Mouse (Mus musculus): Measurements from ENCODE around the gene Srgap1.

The Srgap1 gene

DNA sequence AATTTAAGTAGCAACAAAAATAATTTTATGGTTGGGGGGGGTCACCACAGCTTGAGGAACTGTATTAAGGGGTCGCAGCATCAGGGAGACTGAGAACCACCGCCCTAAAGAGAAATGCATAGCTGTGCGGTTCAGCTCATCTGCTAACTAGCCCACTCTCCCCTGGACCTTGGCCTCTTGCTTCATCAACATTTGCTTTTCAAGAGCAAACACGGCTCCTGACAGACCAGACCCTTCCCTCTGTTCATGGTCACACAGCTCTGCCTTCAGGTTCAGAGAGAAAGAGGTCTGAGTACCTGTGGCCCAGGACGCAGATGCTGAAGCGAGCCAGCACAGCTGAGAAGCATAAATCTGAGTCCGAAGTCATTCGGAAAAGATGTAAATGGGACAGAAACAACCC, 29.4 kb downstream of the Srgap1 start:
- no peak for DNase-seq (ENCODE audit: extremely low spot score, low read depth, low spot score)

DNA sequence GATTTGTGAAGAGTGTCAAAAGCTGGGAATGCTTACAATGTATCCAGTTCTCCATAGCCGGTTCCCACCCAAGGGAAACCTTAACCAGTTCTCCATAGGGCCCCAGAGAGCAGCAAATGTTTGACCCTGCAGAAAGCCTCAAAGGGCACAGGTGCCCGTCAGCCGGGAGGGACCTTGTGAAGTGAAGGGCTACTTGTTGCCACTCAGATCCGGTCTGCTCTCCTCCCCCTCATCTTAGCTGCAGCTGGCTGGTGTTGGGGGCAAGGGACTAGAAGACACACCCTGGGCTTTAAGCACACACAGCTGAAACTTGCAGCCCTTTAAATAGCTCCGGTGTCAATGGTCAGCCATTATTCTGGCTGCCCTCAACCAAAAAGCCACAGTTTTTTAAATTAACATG, 30.1 kb downstream of the Srgap1 start:
- no peak for DNase-seq (ENCODE audit: extremely low spot score, low read depth, low spot score)

DNA sequence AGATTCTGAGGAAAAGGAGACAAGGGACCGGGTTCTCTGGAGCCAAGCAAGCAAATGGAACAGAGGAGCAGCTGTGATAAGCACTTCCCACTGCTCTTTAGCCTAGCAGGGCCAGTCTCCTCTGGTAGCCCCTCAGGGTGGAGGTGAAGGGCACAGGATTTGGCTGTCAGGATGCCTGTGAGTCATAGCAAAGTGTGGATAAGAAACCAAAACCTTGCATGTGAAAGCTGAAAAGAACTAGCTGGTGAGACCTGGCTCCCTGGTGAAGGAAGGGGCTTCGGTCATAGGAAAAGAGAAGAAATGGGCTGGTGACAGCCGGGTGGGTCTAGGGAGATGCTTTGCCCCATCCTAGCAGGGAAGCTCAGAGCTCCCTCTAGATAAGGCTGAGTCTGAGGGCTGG, 30.5 kb downstream of the Srgap1 start:
- DNase-seq (ENCODE audit: extremely low spot score, low read depth, low spot score): no peak

DNA sequence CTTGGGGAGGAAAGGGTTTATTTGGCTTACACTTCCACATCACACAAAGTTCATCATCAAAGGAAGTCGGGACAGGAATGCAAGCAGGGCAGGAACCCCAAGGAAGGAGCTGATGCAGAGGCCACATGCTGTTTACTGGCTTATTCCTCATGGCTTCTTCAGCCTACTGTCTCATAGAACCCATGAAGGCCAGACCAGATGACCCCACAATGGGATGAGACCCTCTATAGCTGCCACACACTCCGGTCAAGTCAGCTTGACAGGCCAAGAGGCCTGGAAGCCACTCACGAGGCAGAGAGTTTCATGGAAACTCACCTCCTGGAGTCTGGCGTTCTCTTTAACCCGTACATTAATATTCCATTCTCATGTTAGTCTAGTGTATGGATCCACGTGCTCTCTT, 34.8 kb downstream of the Srgap1 start:
- no peak for DNase-seq (ENCODE audit: extremely low spot score, low read depth, low spot score)

DNA sequence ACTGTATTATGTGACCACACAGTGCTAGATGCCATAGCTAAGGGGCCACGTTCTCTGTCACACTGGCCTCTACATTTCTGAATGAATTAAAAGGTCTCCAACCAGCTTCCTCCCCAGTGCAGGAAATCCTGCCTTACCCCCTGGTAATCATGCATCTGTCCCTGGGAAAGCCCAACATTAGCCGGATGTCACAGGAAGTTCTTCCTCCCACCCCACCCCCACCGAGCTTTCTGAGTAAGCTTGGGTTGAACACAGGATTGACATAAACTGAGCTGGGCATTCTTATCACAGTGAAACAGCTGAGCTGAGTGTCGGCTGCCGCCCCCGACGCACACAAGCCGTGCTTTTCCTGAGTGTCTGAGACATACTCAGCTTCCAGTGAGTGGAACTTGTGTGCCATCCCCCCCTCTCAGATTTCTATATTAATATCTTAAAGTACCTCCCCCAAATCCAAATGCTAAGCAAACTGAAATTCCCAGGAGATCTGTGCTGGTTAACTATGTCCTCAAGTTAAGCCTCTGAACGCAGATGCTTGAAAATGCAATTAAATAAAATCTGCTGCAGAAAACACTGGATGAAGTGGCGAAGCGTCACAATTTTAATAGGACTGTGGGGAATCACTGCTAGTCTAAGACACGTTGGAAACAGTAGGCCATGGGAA, 38.3 kb downstream of the Srgap1 start:
- DNase-seq (ENCODE audit: extremely low spot score, low read depth, low spot score): no peak

DNA sequence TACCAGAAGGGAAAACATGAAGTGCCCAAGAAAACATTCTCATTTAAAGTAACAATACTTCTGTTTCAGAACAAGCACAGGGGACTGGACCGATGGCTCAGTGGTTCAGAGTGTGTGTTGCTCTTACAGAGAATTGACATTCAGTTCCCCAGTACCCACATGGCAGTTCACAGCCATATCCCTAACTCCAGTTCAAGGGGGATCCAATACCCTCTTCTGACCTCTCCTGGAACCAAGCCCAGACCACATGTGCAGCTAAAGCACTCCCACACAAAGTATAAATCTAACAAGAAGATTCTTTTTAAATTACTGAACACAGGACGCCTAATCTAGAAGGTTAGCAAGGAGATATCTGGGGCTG, 38.8 kb downstream of the Srgap1 start:
- no peak for DNase-seq (ENCODE audit: extremely low spot score, low read depth, low spot score)

DNA sequence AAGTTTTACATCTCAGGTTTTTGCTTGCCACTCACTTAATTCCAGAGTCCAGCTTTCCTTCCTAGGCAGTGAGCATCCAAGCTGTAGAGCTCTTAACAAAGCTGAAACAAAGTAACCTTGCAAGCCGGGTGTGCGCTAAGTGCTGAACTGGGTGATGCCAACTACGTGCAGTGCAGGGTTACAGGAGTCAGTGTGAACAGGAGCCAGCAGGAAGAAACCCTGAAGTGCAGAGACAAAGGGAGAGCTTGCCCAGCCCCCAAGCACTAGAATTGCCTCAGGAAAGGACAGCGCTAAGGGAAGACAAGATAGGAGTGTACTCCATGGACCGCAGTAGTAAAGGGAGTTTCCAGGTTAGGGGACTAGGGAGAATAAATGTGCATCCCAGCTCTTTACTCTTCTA, 40.5 kb downstream of the Srgap1 start:
- DNase-seq (ENCODE audit: extremely low spot score, low read depth, low spot score): no peak

DNA sequence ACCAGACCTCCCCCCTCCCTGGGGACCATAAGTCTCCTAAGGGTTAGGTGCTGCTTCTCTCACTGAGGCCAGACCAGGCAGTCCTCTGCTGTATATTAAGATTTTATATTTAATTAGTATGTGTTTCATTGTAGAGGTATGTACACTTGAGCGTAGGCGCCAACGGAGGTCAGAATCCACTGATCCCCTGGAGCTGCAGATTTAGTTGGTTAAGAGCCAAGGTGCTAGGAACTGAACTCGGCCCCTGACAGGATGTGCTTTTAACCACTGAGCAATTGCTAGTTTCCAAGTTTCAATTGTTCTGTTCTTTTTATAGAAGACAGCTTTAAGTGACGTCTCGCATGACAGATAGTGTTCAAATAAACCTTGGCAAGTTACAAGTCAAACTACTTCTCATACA, 41.0 kb downstream of the Srgap1 start:
- no peak for DNase-seq (ENCODE audit: extremely low spot score, low read depth, low spot score)

DNA sequence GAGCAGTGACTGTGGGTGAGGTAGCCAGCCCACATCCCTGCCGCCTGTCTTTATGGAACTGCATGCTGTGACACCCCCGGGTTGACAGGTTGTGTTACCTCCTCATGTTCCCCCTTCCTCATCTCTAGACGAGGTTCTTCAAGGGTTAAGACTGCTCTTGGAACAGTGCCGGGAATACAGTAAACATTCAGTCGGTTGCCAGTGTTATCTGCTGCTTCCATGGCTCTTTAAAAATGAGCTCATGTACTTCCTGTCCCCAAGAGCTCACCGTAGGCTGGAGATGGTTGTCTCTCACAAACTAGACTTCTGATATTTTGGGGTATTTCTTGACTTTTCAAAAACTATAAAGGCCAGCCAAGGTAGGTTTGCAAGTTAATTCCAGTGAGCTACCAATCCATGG, 41.6 kb downstream of the Srgap1 start:
- DNase-seq (ENCODE audit: extremely low spot score, low read depth, low spot score): no peak

DNA sequence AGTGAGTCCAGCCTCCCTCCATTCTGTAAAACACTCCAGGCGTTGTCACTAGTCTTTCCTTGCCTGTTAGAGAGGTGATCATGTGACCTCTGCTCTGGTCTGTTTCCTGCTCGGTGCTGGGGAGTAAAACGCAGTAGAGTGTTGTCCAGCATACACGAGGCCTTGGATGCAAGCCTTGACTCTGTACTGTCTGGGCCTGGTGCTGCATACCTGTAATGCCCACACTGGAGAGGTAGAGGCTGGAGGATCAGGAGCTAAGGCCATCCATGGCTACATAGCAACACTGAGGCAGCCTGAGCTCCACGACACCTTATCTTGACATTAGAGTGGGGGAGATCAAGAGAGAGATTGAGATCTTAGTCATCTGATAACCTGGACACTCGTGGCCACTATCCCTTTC, 44.2 kb downstream of the Srgap1 start:
- no peak for DNase-seq (ENCODE audit: extremely low spot score, low read depth, low spot score)

DNA sequence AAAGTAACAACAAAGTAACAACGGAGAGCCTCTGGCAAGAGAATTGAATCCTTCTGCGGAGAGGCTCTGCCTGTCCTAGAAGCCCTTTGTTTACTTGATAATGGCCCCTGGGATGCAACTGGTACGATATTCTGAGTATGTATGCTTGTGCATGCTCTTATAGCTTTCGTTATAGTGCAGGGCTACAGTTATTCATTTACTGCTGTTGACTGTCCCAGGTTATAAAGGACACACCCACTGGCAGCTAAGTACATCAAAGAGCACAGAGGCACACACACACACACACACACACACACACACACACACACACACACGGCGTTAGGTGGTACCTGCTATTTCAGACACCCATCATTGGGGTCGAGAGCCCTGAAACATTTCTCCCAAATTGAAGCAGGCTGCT, 48.3 kb downstream of the Srgap1 start:
- DNase-seq (ENCODE audit: extremely low spot score, low read depth, low spot score): no peak

DNA sequence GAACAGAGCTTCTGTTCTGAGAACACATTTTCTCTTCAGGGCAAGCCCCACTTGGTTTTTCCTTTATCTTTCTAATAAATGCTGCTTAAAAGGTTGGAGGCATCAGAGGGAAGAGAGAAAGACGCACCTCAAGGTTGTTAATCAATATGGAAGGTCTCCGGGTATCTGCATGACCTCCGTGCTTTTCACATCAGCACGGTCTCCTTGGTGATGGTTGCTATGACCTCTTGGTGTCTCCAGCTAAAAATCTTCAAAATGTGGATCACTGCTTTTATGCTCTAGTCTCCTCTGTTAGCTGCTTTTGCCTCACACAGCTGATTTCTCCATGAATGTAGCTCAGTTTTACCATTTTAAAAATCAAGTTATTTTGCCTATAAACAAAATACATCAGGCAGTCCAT, 50.6 kb downstream of the Srgap1 start:
- no peak for DNase-seq (ENCODE audit: extremely low spot score, low read depth, low spot score)

DNA sequence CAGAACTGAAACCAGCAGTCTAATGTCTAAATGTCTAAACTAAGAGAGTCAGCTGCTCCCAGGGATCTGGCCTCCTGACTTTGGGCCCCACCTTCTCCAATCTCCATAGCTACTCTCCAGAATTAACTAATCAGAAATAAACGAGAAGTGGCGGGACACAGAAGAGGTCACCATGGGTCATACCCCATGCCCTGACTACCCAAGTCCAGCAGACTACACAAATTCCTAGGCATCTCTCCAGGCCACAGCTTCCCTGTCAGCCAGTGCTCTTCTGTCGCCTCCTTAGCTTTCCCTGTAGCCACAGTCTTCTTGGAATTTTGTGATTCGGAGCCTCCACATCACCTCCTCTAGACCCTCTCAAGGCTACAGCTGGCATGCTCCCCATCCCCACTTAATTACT, 51.7 kb downstream of the Srgap1 start:
- DNase-seq (ENCODE audit: extremely low spot score, low read depth, low spot score): no peak

DNA sequence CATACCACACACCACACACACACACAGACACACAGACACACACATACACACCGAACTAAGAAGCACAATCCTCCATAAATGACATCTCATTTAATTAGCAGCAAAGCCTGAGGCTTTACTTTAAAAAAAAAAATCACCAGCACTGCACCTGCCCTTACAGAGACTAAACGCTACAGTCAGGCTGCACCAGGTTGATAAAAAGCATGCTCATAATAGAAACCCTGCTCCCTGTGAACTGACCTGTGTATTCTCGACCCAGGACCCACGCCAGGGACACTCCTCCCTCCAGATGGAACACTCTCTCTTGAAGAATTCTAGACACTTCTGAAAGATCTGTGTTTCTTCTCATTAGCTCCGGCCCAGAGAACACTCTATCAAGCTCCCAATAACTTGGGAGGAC, 52.5 kb downstream of the Srgap1 start:
- DNase-seq (ENCODE audit: extremely low spot score, low read depth, low spot score): no peak

DNA sequence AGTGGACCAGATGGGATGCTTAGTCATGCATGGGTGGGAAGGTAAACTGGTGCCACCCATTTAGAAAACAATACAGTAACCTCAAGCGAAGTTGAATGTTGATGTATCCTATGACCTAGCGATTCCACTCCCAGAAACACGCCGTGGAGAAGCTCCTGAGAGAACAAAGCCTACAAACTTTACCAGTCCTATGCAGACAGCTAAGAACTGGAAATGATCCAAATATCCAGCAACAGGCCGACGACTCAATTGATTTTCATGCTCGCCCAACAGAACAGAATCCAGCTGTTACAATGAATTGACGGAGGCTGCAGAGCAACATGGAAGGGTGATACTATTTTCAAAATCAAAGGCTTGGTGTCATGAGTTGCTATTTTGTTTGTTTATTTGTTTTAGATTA, 54.5 kb downstream of the Srgap1 start:
- DNase-seq (ENCODE audit: extremely low spot score, low read depth, low spot score): no peak

DNA sequence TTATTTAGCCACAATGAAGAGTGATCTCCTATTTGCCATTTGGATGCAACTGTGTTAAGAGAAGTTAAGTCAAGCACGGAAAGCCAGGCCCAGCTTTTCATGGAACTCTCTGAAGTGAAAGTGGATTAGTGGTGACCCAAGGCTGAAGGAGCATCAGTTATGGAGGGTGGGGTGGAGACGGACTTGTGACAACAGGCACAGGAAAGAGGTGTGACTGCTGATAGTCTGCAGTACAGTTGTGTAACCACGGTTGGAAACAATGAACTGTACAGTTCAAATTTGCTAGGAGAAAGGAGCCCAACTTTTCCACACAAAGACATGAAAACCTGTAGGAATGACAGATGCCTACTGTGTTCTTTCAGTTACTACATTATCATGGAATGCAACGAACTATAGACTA, 60.1 kb downstream of the Srgap1 start:
- DNase-seq (ENCODE audit: extremely low spot score, low read depth, low spot score): no peak

DNA sequence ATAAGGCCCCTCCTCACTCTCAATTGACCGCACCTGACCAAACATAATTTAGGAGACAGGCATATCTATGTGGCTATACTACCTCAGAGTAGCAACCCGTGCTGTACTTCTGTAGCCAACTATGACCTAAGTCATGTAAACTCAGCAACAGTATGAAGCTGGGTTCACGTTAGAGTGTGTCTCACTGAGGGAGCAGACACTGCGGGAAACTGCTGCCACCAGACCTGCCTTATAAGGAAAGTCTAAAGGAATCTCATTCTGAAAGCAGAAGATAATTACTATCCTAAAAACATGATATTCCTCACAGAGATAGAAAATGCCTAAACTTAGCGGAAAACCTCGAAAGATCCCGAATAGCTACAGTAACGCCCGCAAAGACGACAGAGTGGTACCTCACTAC, 62.2 kb downstream of the Srgap1 start:
- no peak for DNase-seq (ENCODE audit: extremely low spot score, low read depth, low spot score)

DNA sequence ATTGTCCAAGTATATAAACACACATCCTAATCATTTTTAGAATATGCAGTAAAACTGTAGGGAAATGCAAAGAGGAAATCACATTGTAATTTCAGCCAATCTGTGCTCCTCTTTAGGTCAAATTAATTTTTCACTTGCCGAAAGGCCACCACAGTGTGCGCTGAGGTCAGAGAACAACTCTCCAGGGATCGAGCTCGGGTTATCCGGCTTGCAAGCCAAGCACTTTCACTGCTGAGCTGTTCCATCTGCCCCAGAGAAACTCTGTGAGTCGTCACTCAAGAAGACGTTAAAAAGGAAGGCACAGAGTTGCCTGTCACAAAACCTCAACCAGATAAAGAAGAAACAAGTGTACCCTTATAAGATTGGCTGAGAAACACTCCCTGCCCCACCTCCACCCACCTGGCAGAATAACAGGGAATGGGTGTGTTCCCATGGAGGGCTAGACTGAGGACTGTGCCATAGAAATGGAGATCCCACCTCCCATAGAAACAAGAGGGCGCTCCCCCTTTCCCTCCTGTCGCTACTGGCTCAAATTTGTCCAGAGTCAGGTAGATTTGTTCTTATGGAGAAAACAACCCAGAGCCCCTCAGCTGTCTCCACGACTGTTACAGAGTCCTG, 63.0 kb downstream of the Srgap1 start:
- no peak for DNase-seq (ENCODE audit: extremely low spot score, low read depth, low spot score)

DNA sequence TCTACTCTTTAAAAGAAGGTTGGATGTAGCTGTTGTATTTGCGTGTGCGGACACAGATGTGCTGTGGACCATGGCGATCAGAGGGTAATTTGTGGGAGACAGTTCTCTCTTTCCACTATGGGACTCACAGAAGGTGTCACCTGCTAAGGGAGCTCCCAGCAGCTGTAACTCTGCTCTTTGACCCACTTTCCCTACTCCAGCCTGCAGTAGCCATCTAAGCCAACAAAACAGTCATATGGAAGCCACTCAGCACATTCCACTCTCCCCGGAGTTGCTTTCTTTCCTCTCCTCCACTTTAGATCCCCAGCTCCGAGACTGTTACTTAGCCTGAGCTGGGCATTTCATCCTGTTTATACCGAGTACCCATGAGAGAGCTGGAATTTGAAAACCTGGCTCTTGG, 71.8 kb downstream of the Srgap1 start:
- no peak for DNase-seq (ENCODE audit: extremely low spot score, low read depth, low spot score)

DNA sequence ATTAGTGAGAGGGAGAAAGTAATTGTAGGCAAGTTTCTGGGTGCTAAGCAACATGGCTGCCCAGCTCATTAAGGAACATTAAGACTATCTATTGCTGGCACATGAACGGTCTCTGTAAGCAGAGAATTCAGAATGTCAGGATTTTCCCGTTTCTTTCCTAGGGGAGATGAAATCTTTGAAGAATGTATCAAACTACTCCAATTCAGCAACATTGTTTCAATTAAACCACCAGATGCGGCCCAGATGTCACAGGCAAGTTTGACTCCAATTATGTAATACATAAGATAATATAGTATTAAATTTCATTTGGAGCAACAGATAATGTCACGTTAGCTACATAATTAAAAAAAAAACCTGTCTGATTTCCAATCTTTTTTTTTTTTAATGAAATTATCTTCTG, 72.5 kb downstream of the Srgap1 start:
- no peak for DNase-seq (ENCODE audit: extremely low spot score, low read depth, low spot score)

DNA sequence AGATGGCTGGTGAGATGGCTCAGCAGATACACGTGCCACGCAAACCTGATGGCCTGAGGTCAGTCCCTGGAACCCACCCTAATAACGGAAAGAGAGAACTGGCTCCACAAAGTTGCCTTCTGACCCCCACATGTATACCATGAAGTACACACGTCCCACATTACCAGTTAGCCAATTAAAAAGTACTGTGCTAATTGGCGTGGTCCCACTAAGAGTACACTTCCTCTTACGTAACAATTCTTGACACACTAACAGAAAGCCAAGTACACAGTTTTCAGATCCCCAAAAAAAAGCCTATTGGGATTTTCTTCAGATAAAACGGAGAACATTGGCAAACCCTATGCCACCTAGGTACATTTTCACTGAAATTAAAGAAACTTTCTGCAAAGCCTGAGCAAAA, 73.8 kb downstream of the Srgap1 start:
- no peak for DNase-seq (ENCODE audit: extremely low spot score, low read depth, low spot score)

DNA sequence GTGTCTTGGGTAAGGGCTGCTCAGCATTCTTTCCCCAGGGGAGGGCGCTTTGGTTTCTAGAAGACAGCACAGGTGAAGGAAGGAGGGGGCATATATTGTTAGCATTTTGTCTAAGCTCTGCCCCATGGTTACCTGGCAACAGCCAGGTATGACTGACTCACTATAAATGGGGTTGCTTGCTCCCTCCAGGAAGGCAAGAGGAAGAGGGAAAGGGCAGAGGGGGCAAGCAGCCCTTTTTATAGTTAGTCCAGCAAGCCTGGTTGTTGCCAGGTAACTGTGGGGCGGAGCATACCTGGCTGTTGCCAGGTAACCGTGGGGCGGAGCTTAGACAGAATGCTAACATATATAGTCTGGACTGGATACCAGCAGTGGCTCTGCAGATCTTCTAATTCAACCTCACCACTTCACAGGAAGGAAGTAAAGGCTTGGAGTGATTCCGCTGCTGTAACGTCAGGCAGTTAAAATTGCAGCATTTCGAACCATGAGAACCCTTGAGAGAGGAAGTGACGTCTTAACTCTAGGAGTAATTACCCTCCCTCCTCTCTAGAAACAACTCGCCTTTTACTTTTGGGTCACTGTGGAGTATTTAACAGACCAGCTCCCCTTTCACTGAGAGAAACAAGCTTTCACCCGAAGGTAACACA, 74.7 kb downstream of the Srgap1 start:
- no peak for DNase-seq (ENCODE audit: extremely low spot score, low read depth, low spot score)

DNA sequence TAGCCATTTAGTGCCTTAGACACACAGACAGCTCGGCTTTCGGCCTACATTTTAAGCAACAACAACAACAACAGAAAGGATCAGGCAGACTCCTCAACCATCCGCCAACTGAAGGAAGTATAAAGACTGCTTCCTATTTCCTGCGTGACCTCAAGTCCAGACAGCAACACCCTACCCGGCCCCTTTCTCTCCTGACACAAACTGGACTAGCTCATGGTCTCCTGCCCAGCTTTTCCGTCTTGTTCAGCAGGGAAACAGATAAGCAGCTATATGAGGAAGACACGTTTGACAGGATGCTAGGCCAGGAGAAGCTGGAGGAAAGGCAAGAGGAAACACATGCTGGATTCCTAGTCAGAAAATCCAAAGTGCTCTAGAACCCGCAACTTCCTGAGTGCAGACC, 75.5 kb downstream of the Srgap1 start:
- no peak for DNase-seq (ENCODE audit: extremely low spot score, low read depth, low spot score)
